11 mouse cellular contexts compared by ENCODE assay signal in the genomic region with DNA sequence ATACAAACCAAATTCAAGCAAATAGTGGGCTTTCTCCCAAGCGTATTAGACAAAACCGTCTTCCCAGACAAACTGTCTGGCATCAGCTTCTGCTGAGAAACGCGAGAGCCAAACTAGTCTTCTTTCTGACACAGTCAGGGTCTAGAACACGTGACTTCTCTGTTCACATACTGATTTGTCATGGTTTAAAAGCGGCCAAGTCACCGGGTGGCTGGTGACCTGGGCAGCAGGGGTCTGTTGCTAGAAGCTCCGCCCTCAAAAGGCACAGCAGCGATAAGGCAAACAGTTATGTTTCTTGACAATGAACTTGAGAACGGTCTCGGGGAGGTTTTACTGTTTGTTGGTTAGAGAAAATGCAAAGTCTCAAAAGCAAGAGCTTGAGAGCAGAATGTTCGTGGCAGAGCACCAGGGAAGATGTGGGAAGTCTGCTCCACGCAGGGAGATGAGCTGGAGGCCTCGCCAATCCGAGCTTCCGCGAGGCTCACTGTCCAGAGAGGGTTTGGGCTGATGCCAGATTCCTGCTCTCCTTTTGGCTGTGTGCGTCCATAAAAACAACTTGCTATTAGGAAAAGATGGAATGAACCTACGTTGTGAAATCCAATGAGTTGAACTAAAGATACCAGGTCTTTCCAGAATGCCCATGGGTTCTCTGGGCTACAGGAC. TPM values are rescaled to one million over a fixed set of nuclear protein-coding genes. Genes with fewer than 3 reads are reported as not detected.
DNase-seq lines count a peak whose midpoint lies in the region; ATAC-seq lines count a peak whose summit lies in the region.
"Had no signal": no experiment of that assay in that cellular context is flagged by ENCODE, and none has a peak within 500 bp of the region (broad histone marks: within the 10 kb centered on the region; RNA-seq: fewer than 3 reads in every experiment).

No protein-coding gene starts in this region.

- H3K4me2 ChIP-seq in intestine, embryonic 15.5 days (replicated peaks), result no peak overlapping the region
- H3K4me2 ChIP-seq: heart, embryonic 13.5 days; limb, embryonic 13.5 days; neural tube, embryonic 13.5 days had no signal

- H3K27me3 ChIP-seq in limb, embryonic 10.5 days (ENCODE audit: low read depth, poor library complexity, severe bottlenecking), result no peaks in the 10 kb centered on the region
- no peaks in the 10 kb centered on the region for H3K27me3 ChIP-seq in intestine, embryonic 15.5 days (replicated peaks)
- H3K27me3 ChIP-seq: heart, embryonic 13.5 days; limb, embryonic 13.5 days; neural tube, embryonic 13.5 days had no signal

- no peak overlapping the region for H3K27ac ChIP-seq in limb, embryonic 10.5 days
- no peak overlapping the region for H3K27ac ChIP-seq in intestine, embryonic 15.5 days
- H3K27ac ChIP-seq: heart, embryonic 13.5 days; limb, embryonic 13.5 days; neural tube, embryonic 13.5 days had no signal

- H3K9ac ChIP-seq in intestine, embryonic 15.5 days, result no peak overlapping the region
- H3K9ac ChIP-seq: heart, embryonic 13.5 days; limb, embryonic 13.5 days; neural tube, embryonic 13.5 days had no signal

- intact Hi-C loops in left cerebral cortex, postnatal 4 days (cut with DNase I), result no loop called here

- H3K4me3 ChIP-seq in limb, embryonic 10.5 days, result no peak overlapping the region
- no peak overlapping the region for H3K4me3 ChIP-seq in intestine, embryonic 15.5 days (replicated peaks)
- H3K4me3 ChIP-seq: heart, embryonic 13.5 days; limb, embryonic 13.5 days; neural tube, embryonic 13.5 days had no signal

- ATAC-seq in intestine, embryonic 15.5 days, result no peak

- WGBS in limb, embryonic 10.5 days, result 90% methylated on average over 19 of the region's 19 CpGs
- 76% methylated on average over 19 of the region's 19 CpGs for whole genome bisulfite sequencing in intestine, embryonic 15.5 days

- H3K9me3 ChIP-seq in limb, embryonic 10.5 days (replicated peaks), result no peaks in the 10 kb centered on the region; the same call in 1 of the 2 replicates
- no peaks in the 10 kb centered on the region for H3K9me3 ChIP-seq in intestine, embryonic 15.5 days
- H3K9me3 ChIP-seq: limb, embryonic 13.5 days; neural tube, embryonic 13.5 days had no signal

- DNase-seq in adrenal gland, adult 2 months, result peak; percentile 39
- DNase-seq in adrenal gland, postnatal 4 days (ENCODE audit: low spot score in 2 of 2), result no peak
- peak; percentile 88 for DNase-seq in left cerebral cortex, postnatal 4 days
- DNase-seq in left cerebral cortex, adult 11 months (ENCODE audit: low spot score), result no peak
- DNase-seq in gastrocnemius, postnatal 10 days, result peak; percentile 68
- DNase-seq in ovary, postnatal 36 days (ENCODE audit: low spot score), result peak; percentile 47
- DNase-seq in limb, embryonic 10.5 days (ENCODE audit: low spot score), result no peak

- H3K4me1 ChIP-seq in limb, embryonic 10.5 days, result peaks cover 2% of the 10 kb centered on the region; the same call in 1 of the 2 replicates
- H3K4me1 ChIP-seq in intestine, embryonic 15.5 days (replicated peaks), result no peaks in the 10 kb centered on the region

- H3K36me3 ChIP-seq in limb, embryonic 10.5 days, result no peaks in the 10 kb centered on the region
- H3K36me3 ChIP-seq in intestine, embryonic 15.5 days, result no peaks in the 10 kb centered on the region
- H3K36me3 ChIP-seq: heart, embryonic 13.5 days; limb, embryonic 13.5 days; neural tube, embryonic 13.5 days had no signal

RNA-seq across cellular contexts. Expression of a gene that starts 43.0 kb away (rescaled TPM):
- total RNA-seq in adrenal gland, adult 2 months (2021), result 1 to 10 TPM; 2.3 to 8.1 TPM
- 0.38 and 1.1 TPM in 2 replicates for polyA plus RNA-seq in adrenal gland, adult 2 months (2012; rRNA removed)
- 10 to 100 TPM; 14.9 to 15.8 TPM for total RNA-seq in adrenal gland, postnatal 4 days (2021)
- total RNA-seq in left cerebral cortex, postnatal 4 days (2021), result 1 to 10 TPM; 4.8 to 6.3 TPM
- 10 to 100 TPM in 1 of 2 experiments, 1 to 10 TPM in 1; 10.0 to 13.8 TPM for total RNA-seq in gastrocnemius, postnatal 10 days (2021)
- 10.6 and 13.8 TPM in 2 replicates for polyA plus RNA-seq in limb, embryonic 10.5 days (2016; fragmentation: Nextera tagmentation; extraction: Ambion mirVana)
- polyA plus RNA-seq in intestine, embryonic 15.5 days (2015; fragmentation: Nextera tagmentation; extraction: Ambion mirVana), result 14.8 and 18.6 TPM in 2 replicates

RNA-seq across cellular contexts. Expression of a gene that starts 56.2 kb away (rescaled TPM):
- under 1 TPM; 0.17 to 0.41 TPM for total RNA-seq in adrenal gland, adult 2 months (2021)
- polyA plus RNA-seq in adrenal gland, adult 2 months (2012; rRNA removed), result 0.07 TPM in 1 of 2 replicates, not detected in the other
- total RNA-seq in adrenal gland, postnatal 4 days (2021), result 1 to 10 TPM; 1.8 to 1.9 TPM
- total RNA-seq in left cerebral cortex, postnatal 4 days (2021), result 10 to 100 TPM; 18.6 to 21.2 TPM
- total RNA-seq in gastrocnemius, postnatal 10 days (2021), result 1 to 10 TPM; 1.1 to 2.2 TPM
- 1.1 and 1.2 TPM in 2 replicates for polyA plus RNA-seq in limb, embryonic 10.5 days (2016; fragmentation: Nextera tagmentation; extraction: Ambion mirVana)
- 0.47 and 0.48 TPM in 2 replicates for polyA plus RNA-seq in intestine, embryonic 15.5 days (2015; fragmentation: Nextera tagmentation; extraction: Ambion mirVana)

Comparison
In these comparisons a context has a peak if more than half of its experiments do, and no peak if none do; other contexts are left out.
1. DNase-seq: peak in adrenal gland, adult 2 months (single experiment), left cerebral cortex, postnatal 4 days (single experiment), gastrocnemius, postnatal 10 days (single experiment) and ovary, postnatal 36 days (single experiment); none in adrenal gland, postnatal 4 days (0 of 2), left cerebral cortex, adult 11 months (single experiment) and limb, embryonic 10.5 days (single experiment).
2. RNA of a gene that starts 56.2 kb away (total RNA-seq): 18.6 to 21.2 TPM in left cerebral cortex, postnatal 4 days; 1.1 to 2.2 TPM in gastrocnemius, postnatal 10 days, 1.8 to 1.9 TPM in adrenal gland, postnatal 4 days and 0.17 to 0.41 TPM in adrenal gland, adult 2 months; every median in the first group is over 4 times any median in the second.